Mouse (Mus musculus) cerebellum, postnatal 36 days (tissue): ENCODE data around the gene Dnah6.
A peak's percentile ranks its signal among the peaks of the same experiment; 100 is the strongest.

Experiments
- DNase-seq, 2 experiments: peaks; one replicate each; pipeline ENCODE4 v3.0.0; 2021 to 2022; ENCODE audit warnings: mixed read lengths in 2 of 2

The Dnah6 gene

GRCm38 (mm10) chr6:73221189-73221957 lies at the start of gene Dnah6:
Gene Dnah6 (minus strand): TSS chr6:73221651.
- peak; percentile 84 to 86 for DNase-seq

- DNase-seq = peak; percentile 55 to 61
These were observed 47.9 kb upstream of the Dnah6 start for GRCm38 (mm10) chr6:73269374-73269773.

- no peak for DNase-seq
These were observed 46.4 kb upstream of the Dnah6 start for GRCm38 (mm10) chr6:73267738-73268311.

GRCm38 (mm10) chr6:73264801-73265200 lies 43.4 kb upstream of the Dnah6 start:
- no peak for DNase-seq

- DNase-seq = no peak
These were observed 38.7 kb upstream of the Dnah6 start for GRCm38 (mm10) chr6:73260110-73260509.

GRCm38 (mm10) chr6:73257068-73257467 lies 35.6 kb upstream of the Dnah6 start:
- DNase-seq = no peak

GRCm38 (mm10) chr6:73254307-73255228 lies 33.1 kb upstream of the Dnah6 start:
- DNase-seq = peak in 1 of 2 experiments; percentile 30

- no peak for DNase-seq
These were observed 32.1 kb upstream of the Dnah6 start for GRCm38 (mm10) chr6:73253584-73253983.

GRCm38 (mm10) chr6:73253006-73253405 lies 31.6 kb upstream of the Dnah6 start:
- no peak for DNase-seq

GRCm38 (mm10) chr6:73252396-73252795 lies 30.9 kb upstream of the Dnah6 start:
- DNase-seq = no peak

GRCm38 (mm10) chr6:73251336-73251735 lies 29.9 kb upstream of the Dnah6 start:
- no peak for DNase-seq

- no peak for DNase-seq
These were observed 28.4 kb upstream of the Dnah6 start for GRCm38 (mm10) chr6:73249851-73250250.

- peak; percentile 33 to 45 for DNase-seq
These were observed 27.6 kb upstream of the Dnah6 start for GRCm38 (mm10) chr6:73249049-73249422.

GRCm38 (mm10) chr6:73248237-73249048 lies 27.0 kb upstream of the Dnah6 start, which contains the start of gene Suclg1:
Gene Suclg1 (plus strand): TSS chr6:73248382.
- peak; percentile 87 to 88 for DNase-seq

- no peak for DNase-seq
These were observed 26.0 kb upstream of the Dnah6 start for GRCm38 (mm10) chr6:73247452-73247851.

- no peak for DNase-seq
These were observed 25.4 kb upstream of the Dnah6 start for GRCm38 (mm10) chr6:73246821-73247220.

- DNase-seq = no peak
These were observed 14.2 kb upstream of the Dnah6 start for GRCm38 (mm10) chr6:73235650-73236049.

- no peak for DNase-seq
These were observed 12.9 kb upstream of the Dnah6 start for GRCm38 (mm10) chr6:73234302-73234900.

GRCm38 (mm10) chr6:73233202-73233726 lies 11.8 kb upstream of the Dnah6 start:
- DNase-seq = no peak

- no peak for DNase-seq
These were observed 10.7 kb upstream of the Dnah6 start for GRCm38 (mm10) chr6:73232152-73232584.

GRCm38 (mm10) chr6:73228881-73229280 lies 7.4 kb upstream of the Dnah6 start:
- DNase-seq = no peak

GRCm38 (mm10) chr6:73228408-73228807 lies 7.0 kb upstream of the Dnah6 start:
- DNase-seq = no peak
